Mouse (Mus musculus) left cerebral cortex, adult 18-20 months (tissue): Measurements from ENCODE around the gene Col4a3bp. TPM values are rescaled to one million over a fixed set of nuclear protein-coding genes. Genes with fewer than 3 reads are reported as not detected.
A peak's percentile ranks its signal among the peaks of the same experiment; 100 is the strongest.
"Not testable (repeated sequence)": the region's sequence is repeated elsewhere in the genome, so short reads cannot be mapped to it uniquely, and the experiment has no call there.

ENCODE experiments used
- DNase-seq, 2 experiments: peaks; one replicate each; pipeline ENCODE4 v3.0.0; 2021 to 2022; ENCODE audit warnings: low spot score in 2 of 2, mixed read lengths in 1 of 2
- total RNA-seq, 2 experiments: library from RNA; stranded (reverse); gene quantifications; 2 replicates each; pipeline ENCODE4 v1.2.3; 2021

Col4a3bp gene
- total RNA-seq, 2 experiments from 2014 or later = 70.2 to 71.8 TPM

DNA sequence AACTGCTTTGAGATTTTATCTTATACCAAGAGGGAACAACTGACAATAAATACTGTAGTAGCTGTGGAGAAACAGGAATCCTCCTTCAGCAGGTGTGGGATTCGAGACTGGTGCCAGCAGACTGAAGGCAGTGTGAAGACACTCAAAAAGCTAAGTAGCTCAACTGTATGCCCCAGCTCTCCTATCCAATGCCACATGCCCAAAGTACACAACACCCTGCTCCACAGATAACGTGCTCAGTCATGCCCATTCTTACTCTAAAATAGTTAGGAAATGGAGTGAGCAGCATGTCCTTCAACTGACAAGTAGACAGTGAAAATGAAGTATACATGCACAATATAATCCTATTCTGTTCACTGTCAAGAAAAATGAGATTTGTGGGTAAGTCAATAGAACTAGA, 101.8 kb downstream of the Col4a3bp start:
- DNase-seq = no peak

DNA sequence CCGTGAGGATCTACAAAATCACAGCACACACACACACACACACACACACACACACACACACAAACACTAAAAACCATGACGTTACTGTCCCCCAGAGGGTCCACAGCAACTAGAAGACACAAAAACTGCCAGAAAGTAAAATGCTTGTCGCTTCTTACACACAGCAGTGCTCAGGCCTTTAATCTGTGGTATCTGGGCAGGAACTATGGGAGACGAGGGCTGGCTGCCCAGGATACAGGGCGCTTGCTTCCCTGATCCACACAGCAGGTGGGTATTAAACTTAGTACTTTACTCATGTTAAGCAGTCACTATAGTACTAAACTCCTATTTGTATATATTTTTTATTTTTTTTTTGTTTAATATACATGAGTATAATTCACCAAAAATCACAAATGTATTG, 103.4 kb downstream of the Col4a3bp start:
- DNase-seq = no peak

DNA sequence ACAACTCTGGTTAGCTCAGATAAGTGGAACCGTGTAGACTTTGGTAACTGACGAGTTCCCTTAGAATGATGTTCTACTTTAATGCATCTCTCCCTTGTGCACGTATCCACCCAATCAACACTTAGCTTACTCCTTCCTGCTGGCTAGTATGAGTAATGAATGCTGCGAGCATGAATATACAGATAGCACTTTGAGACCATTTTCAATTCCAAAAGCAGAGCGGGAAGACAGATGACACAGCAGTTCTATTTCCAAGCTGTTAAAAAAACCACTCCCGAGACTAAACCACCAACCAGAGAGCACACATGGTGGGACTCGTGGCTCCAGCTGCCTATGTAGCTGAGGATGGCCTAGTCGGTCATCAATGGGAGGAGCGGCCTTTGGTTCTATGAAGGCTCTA, 110.6 kb downstream of the Col4a3bp start:
- peak in 1 of 2 experiments; percentile 30 for DNase-seq

DNA sequence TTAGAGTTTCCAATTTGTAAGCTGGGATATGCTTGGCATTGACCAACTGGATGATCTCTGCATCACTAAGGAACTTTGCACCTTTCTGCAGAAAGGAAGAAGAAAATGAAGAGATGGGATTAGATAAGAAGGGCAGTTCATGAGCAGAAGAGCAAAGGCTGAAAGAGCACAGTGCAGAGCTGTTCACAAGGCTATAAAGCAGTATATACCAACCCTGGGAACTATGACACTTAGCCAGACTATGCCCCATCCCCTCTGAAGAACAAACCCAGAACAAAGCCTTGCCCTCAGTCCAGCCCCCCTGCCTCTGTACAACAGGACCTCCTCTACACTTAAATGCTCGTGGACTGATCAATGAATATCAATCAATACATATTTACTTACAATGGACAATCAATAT, 114.3 kb downstream of the Col4a3bp start:
- DNase-seq = no peak

DNA sequence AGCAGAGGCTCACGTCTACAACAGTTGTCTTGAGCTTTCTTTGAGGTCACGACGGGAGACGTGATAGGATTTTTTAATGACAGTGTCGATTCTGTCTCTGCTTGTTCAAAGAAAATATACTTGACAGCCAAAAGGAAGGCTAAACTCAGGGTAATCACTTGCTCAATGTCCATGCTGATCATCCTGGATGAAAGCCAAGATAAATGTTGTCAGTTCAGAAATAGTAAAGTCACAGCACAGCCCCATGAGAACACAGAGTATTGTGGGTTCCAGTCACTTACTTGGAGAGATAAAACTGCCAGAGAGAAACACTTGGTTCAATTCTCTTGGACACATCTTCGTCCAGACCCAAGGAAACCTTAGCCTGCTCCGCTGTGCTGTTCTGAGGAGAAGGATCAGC, 116.5 kb downstream of the Col4a3bp start:
- DNase-seq = no peak

DNA sequence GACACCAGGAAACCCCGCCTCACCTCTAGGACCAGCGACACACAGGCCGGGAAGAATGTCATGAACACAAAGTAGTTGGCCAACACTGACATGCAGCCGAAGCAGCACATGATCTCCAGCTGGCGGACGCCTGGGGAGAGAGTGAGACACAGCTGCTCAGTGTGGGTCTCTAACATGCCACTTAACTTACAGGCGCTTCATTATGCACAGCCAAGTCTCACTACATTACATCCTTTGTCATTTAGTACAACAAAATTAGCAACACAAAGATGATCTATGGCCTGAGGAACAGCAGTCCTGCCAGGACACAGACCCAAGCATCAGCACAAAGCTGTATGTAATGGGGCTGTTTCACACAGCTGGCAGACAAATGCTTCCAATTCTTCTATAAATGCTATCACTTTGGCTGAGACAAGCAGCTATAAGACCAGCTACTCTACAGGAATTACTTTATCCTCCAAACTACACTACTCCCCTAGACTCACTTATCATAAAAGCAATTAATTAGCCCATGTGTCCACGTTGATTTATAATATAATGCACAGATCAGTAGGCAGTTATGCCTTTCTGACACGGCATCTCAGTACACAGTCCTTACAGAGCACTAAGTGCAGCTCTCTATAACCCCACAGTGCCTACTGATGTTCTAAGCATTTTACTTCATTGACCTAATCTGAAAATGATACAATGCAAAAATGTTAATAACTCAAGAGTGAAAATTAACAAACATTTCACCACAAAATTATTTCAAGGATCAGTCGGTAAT, 117.9 kb downstream of the Col4a3bp start:
- no peak for DNase-seq

DNA sequence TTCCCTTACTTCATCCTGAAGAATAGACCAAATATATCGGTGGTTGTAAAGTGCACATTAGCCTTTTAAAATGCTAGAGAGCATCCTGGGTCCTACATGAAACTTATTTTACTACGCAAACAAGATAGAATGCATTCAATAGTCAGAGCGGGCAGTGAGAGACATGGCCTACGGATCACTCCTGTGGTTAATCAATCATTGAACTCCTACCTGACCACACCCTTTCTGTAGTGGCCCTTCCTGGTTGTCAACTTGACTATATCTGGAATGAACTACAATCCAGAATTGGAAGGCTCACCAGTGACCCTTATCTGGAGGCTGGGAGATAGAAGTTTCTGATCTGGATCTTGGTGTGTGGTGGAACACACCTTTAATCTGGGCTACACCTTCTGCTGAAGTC, 120.7 kb downstream of the Col4a3bp start:
- DNase-seq = not testable (repeated sequence)

DNA sequence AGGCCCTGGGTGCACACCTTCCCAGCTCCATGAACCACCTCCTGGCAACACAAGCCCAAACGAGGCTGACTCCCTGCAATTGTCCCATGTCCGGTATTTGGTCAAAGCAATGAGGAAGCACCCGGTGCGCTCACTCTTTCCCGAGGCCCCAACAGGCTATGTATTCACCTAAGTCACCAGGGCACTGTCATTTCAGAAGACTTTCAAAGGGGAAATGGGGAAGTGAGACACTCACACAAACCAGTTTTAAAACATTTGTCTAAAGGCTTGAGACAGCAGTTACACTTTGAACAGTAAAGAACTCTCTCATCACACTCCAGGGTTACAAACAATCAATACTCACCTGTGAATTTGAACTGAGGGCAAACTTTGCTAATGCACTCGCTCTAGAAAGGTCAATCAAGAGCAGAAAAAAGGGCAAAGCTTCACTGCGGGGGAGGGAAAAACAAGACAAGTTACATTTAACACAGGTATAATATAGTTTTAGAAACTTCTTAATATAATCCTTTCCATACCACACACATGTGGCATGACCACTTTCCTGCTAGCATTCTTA, 122.1 kb downstream of the Col4a3bp start:
- DNase-seq = no peak

DNA sequence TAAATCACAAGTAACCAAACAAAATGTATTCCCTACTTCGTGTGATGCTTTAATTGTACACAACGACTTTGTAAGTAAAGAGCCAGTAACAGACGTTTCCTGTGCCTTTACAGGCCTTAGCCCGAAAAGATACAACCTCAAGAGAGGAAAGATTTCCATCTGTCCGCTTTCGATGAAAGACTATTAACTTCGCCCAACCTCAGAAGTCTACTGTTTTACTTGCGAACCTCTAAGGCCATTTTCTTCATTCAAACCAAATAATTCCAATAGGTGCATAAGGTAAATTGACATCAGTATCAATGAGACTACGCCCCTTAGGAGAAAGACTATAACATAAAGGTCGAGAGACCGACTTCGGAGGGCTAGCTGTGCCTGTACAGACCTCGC, 127.6 kb downstream of the Col4a3bp start:
- no peak for DNase-seq

DNA sequence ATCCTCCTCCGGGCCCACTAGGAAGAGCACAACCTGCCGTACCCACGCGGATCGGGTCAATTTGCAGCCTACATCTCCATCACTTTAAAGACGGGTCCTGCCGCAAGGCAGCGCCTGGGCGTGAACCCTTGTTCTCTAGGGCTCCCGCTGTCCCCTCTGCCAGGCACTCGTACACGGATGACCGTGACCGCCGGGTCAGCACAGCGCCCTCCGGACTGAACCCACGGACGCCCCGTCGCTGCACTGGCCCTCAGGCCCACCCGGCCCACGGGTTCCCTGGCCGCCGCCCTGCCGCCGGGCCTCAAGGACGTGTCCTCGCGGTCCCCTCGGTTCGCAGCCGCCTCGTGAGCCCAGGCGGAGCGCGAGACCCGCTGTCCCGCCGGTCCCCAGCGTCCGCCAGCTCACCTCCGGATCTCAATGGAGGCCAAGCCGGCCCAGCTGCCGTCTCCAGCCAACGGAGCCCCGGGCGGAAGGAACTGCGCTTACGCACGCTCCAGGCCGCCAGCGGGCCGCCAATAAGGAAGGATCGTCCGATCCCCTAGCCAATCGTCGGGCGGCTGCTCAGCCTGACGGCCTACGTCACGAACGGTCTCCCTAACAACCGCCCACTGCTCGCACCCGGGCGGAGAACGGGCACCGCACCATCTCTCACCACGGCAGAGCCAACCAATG, 128.1 kb downstream of the Col4a3bp start, which contains the start of gene Hmgcr:
Gene Hmgcr, minus strand, starts transcription at position 531 of the 672 bp plus-strand sequence.
- peak; percentile 99 to 100 for DNase-seq

DNA sequence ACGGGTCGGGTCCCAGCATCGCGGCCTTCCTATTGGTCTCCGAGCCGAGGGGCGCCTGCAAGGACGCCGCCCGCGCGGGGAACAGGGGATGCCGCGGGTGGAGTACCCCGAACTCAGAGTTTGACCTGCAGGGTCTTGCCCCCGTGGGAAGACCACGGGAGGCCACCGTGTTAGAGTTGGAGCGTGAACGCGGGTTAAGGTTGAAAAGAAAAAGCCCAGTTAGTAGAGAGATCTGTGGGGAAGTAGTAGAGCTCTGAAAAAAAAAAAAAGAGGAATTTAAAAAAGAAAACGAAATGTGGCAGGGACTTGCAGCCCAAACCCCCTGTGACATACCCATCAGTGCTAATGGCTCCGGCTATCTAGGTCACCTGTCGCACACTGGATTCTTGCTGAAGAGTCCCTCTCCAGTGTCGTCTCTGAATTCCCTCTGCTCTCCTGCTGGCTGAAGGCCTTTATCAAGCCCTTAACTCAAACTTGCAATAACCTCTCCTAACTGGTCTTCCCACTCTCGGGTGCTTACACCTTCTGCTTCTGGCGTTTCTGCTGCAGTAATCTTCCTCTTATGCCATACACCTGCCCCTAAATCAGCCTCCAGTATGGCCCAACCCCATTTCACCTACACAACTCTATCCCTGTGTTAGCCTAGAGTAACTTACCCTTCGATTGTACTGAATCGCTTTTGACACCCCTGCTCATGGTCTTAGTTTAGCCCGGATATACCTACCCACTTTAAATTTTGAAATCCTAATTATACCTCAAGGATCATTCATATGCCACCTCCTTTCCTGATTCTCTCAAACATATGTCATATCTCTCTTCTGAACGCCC, 128.9 kb downstream of the Col4a3bp start:
- DNase-seq = no peak

DNA sequence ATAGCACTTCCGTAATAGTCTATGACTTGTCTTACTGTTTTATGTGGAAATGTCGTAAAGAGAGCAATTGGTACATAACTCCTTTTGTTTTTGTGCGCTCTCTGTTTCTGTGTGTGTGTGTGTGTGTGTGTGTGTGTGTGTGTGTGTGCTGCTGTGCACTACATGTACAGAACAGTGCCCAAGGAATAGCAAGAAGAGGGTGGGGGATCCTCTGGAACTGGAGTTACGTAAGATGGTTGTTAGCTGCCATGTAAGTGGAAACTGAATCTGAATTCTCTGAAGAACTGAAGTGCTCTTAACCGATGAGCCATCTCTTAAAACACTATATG, 129.5 kb downstream of the Col4a3bp start:
- DNase-seq = no peak

DNA sequence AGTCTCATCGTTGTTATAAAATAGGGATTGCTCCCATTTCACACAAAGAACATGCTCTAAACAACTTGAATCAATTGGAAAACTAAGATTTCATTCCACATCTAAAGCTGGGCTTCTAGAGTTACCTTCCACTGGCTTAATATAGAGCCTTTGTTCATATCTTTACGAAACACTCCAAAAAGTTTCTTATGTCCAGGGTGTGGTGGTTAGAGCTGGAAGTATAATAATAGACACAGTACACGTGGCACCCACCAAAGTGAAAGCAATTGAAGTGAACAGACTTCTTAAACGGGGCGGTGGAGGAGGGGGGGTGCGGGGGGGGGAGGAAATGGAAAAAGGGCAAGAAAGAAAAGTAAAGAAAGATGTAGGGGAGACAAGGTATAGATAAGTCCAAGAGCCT, 129.9 kb downstream of the Col4a3bp start:
- DNase-seq = no peak

DNA sequence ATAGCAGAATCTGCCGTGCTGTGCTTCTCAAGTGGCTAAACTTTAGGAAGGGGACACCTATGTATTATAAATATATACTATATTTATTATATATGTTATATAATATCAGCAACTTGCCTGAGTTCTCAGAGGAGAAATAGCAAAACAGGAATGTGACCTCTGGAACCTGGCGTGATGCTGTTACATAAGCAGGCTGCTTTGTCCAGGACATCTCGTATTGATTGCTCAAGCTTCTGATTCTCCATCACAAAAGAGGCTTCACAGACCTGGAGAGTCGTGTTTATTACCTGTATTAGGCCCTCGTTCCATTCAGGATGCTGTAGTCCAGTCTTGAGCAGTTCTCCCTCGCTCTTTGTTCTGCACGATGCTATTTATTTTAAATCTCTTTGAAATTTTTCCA, 131.4 kb downstream of the Col4a3bp start:
- DNase-seq = no peak

DNA sequence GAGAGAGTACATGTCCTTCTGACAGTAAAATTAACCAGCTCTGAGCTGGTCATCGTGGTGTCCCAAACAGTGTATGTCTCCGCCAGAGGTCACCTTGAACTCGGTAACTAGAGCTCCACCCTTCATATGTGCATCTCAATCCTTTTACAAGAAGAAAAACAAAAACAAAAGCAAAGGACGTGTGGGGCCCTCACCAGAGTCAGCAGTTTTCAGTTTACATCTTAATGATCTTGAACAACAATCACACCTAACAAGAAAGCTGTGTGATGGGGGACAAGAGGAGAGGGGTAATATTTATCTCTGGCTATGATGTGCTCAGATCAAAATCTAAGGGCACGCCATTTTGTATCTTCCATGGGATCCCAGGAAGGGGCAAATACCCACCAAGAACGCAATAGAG, 133.3 kb downstream of the Col4a3bp start:
- DNase-seq = no peak

DNA sequence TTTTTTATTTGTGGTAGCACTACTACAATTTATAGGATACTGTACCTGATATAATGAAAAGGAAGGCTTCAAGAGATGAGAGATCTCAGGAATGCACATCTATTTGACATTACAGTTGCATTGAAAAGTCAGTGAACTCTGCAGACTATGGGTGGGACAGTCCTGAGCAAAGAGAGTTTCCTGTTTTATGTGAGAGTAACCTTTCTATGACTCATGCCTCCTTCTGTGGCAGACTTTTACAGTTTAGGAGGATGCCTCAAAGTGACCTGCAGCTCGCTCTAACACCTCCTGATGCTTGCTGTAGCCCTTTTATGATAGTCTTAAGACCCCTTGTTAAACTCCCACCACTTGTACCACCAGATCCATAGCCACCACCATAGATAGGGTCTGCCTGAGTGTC, 134.7 kb downstream of the Col4a3bp start:
- no peak for DNase-seq

DNA sequence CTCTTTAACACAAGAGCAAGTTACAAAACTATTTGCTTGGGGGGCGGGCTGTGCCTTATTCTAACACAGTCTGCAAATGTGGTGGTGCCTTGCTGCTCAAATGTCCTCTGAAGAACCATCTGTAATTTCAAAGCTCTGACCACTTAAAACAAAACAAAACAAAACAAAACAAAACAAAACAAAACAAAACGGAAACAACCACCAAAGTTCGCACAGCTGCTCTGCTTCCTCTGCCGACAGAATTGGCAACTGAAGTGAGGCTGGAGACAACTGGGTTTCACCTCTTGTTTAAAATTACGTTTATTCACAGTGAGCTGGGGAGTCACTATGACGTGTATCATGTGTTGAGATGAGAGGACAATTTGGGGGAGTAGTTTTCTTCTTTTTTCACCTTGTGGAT, 136.2 kb downstream of the Col4a3bp start:
- no peak for DNase-seq

DNA sequence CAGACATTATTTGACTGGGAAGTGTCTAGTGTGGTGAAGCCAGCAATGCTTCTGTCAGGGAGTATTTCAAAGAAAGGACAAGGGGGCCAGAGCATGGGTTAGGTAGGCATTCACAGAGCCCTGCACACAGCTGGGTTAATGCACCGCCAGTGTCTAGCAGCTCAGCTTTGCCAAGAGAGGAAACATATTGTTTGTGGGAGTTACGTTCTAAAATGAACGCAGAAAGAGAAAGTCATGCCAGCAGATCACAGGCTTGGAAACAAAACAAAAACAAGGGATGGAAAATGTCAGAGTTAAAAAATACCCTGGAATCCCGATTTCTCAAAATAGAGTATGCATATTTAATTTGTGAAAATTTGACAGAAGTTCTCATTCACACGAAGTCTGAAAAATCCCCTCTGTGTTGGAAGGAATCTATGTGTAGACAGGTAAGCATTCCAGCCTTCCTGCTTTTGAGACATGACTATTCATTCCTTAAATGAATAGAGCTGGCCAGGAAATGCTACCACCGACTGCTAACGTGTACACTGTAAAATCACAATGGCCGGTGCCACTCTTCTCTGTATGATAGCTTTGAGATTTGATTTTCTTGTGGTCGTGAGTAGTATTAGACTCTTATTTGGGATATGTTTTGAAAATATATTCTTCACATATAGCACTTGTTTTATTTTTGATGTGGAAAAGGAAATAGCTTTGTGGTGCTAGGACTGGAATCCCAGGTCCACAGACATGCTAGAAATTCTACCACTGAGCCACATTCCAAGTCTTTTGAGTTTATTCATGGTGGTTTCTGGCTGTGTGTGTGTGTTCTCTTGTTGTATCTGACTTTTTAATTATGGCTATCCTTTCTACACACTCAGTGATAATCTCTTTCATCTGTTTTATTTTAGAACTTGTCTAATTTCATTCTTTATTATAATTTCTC, 138.0 kb downstream of the Col4a3bp start:
- peak; percentile 33 to 60 for DNase-seq

DNA sequence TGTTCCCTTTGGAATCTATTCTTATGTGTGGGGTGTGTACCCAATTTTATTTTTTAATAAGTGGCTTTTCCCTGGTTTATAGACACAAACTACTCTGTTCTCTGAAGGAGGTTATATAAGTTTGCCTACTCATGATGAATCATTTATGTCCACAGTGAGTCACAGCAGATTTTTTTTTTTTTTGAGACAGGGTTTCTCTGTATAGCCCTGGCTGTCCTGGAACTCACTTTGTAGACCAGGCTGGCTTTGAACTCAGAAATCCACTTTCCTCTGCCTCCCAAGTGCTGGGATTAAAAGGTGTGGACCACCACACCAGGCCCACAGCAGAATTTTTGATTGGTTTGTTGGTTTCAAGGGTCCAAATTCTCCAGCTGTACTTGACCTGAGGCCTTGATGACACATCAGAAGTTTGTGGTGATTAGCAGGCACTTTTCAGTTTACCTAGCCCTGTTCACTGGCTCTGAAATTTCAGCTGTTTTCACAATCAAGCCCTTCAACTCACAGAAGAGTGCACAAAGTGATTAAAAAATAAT, 138.7 kb downstream of the Col4a3bp start:
- no peak for DNase-seq

DNA sequence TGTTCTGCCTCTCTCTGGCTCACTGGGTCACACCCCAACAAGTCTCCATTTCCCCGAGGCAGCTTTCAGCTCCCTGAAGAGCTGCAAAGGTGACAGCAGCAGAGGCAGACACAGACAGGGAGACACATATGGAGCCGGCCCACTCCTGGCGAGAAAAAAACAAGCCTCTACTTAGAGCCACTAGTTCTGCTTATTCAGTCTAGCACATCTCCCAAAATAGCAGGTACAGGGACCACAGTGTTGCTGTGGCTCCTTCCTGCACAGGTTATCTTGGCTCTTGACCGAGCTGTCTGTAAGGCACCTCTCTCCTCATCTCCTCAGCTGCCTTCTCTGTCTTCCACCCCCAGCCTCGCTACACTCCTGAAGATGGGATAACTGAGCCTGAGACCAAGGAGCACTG, 142.4 kb downstream of the Col4a3bp start:
- peak; percentile 43 to 56 for DNase-seq
